In genomic region chr14:79324112-79324840, GRCm38 (mm10) we compare ENCODE assay signal across 21 mouse cellular contexts. TPM values are rescaled to one million over a fixed set of nuclear protein-coding genes. Genes with fewer than 3 reads are reported as not detected.
DNase-seq lines count a peak whose midpoint lies in the region; ATAC-seq and TF ChIP-seq lines count a peak whose summit lies in the region.
"Had no signal": no experiment of that assay in that cellular context is flagged by ENCODE, and none has a peak within 500 bp of the region (broad histone marks: within the 10 kb centered on the region; RNA-seq: fewer than 3 reads in every experiment).

No protein-coding gene starts in this region.

- H3K27me3 ChIP-seq in forebrain, embryonic 12.5 days, result no peaks in the 10 kb centered on the region
- no peaks in the 10 kb centered on the region for H3K27me3 ChIP-seq in forebrain, embryonic 15.5 days
- no peaks in the 10 kb centered on the region for H3K27me3 ChIP-seq in midbrain, embryonic 14.5 days (ENCODE audit: control insufficient read depth, insufficient read depth, low read length)
- no peaks in the 10 kb centered on the region for H3K27me3 ChIP-seq in midbrain, embryonic 10.5 days (ENCODE audit: low read depth, poor library complexity, severe bottlenecking)
- H3K27me3 ChIP-seq in forebrain, postnatal 0 days (ENCODE audit: insufficient read depth, low read length), result no peaks in the 10 kb centered on the region
- H3K27me3 ChIP-seq: heart, embryonic 13.5 days; liver, embryonic 13.5 days; lung, embryonic 15.5 days; midbrain, embryonic 13.5 days; Patski had no signal

- intact Hi-C loops in left cerebral cortex, postnatal 10 days (cut with DNase I), result loop anchor here (5.0 kb wide), 1 partner anchor 202 kb away; no protein-coding TSS in a partner anchor

- H3K4me3 ChIP-seq in forebrain, embryonic 12.5 days (replicated peaks), result no peak overlapping the region
- H3K4me3 ChIP-seq in forebrain, embryonic 15.5 days, result no peak overlapping the region
- no peak overlapping the region for H3K4me3 ChIP-seq in midbrain, embryonic 14.5 days (replicated peaks; ENCODE audit: low read depth, low read length)
- no peak overlapping the region for H3K4me3 ChIP-seq in midbrain, embryonic 10.5 days
- H3K4me3 ChIP-seq in forebrain, postnatal 0 days (ENCODE audit: low read depth, low read length), result no peak overlapping the region
- H3K4me3 ChIP-seq: heart, adult 2 months; heart, embryonic 13.5 days; liver, embryonic 13.5 days; lung, embryonic 15.5 days; midbrain, embryonic 13.5 days; myocyte had no signal

- H3K4me2 ChIP-seq in forebrain, embryonic 12.5 days, result no peak overlapping the region
- no peak overlapping the region for H3K4me2 ChIP-seq in forebrain, embryonic 15.5 days (replicated peaks)
- H3K4me2 ChIP-seq in midbrain, embryonic 14.5 days (ENCODE audit: low read length), result no peak overlapping the region
- H3K4me2 ChIP-seq in forebrain, postnatal 0 days (ENCODE audit: low read depth), result no peak overlapping the region
- H3K4me2 ChIP-seq: heart, embryonic 13.5 days; liver, embryonic 13.5 days; lung, embryonic 15.5 days; midbrain, embryonic 13.5 days had no signal

- no peaks in the 10 kb centered on the region for H3K9me3 ChIP-seq in forebrain, embryonic 12.5 days
- H3K9me3 ChIP-seq in forebrain, embryonic 15.5 days, result no peaks in the 10 kb centered on the region
- H3K9me3 ChIP-seq in midbrain, embryonic 14.5 days (ENCODE audit: control insufficient read depth, low read length), result no peaks in the 10 kb centered on the region
- no peaks in the 10 kb centered on the region for H3K9me3 ChIP-seq in midbrain, embryonic 10.5 days (replicated peaks)
- no peaks in the 10 kb centered on the region for H3K9me3 ChIP-seq in forebrain, postnatal 0 days (ENCODE audit: low read length)
- H3K9me3 ChIP-seq: heart, embryonic 13.5 days; liver, embryonic 13.5 days; lung, embryonic 15.5 days; midbrain, embryonic 13.5 days had no signal

- H3K36me3 ChIP-seq in forebrain, embryonic 12.5 days (replicated peaks), result no peaks in the 10 kb centered on the region
- H3K36me3 ChIP-seq in forebrain, embryonic 15.5 days, result no peaks in the 10 kb centered on the region
- no peaks in the 10 kb centered on the region for H3K36me3 ChIP-seq in midbrain, embryonic 14.5 days (ENCODE audit: control insufficient read depth, insufficient read depth, low read length)
- H3K36me3 ChIP-seq in midbrain, embryonic 10.5 days, result no peaks in the 10 kb centered on the region
- no peaks in the 10 kb centered on the region for H3K36me3 ChIP-seq in forebrain, postnatal 0 days (ENCODE audit: insufficient read depth)
- H3K36me3 ChIP-seq: heart, embryonic 13.5 days; liver, embryonic 13.5 days; lung, embryonic 15.5 days; midbrain, embryonic 13.5 days had no signal

- DNase-seq in left cerebral cortex, postnatal 10 days (ENCODE audit: extremely low spot score in 1 of 2, low spot score in 2 of 2), result peak; percentile 22 to 31
- DNase-seq in left cerebral cortex, adult 18-20 months (ENCODE audit: low spot score in 2 of 2), result no peak
- peak; percentile 45 for DNase-seq in midbrain, embryonic 14.5 days
- no peak for DNase-seq in midbrain, embryonic 10.5 days (ENCODE audit: low spot score)
- no peak for DNase-seq in forebrain, postnatal 0 days
- no peak for DNase-seq in adrenal gland, postnatal 10 days
- DNase-seq: cerebellum, adult 11-12 months; gastrocnemius, postnatal 14 days; heart, adult 2 months; heart, postnatal 14 days; kidney, adult 11 months; kidney, postnatal 4 days; liver, embryonic 13.5 days; spleen, adult 18-20 months had no signal

- peaks cover 8% of the 10 kb centered on the region for H3K4me1 ChIP-seq in forebrain, embryonic 12.5 days
- peaks cover 5% of the 10 kb centered on the region; the same call in 1 of the 2 replicates for H3K4me1 ChIP-seq in forebrain, embryonic 15.5 days
- 0 out of 2 replicates have a peak, but pooled peaks cover 2% of the 10 kb centered on the region for H3K4me1 ChIP-seq in midbrain, embryonic 14.5 days (ENCODE audit: control insufficient read depth, insufficient read depth, low read length)
- H3K4me1 ChIP-seq in midbrain, embryonic 10.5 days, result 0 out of 2 replicates have a peak, but pooled peaks cover 3% of the 10 kb centered on the region
- no peaks in the 10 kb centered on the region for H3K4me1 ChIP-seq in forebrain, postnatal 0 days (ENCODE audit: insufficient read depth)
- H3K4me1 ChIP-seq: midbrain, embryonic 13.5 days had no signal

- TF ChIP-seq CTCF in forebrain, postnatal 0 days (IDR thresholded peaks at IDR 0.05; ENCODE audit: low read depth), result no peak

- no peak overlapping the region for H3K9ac ChIP-seq in forebrain, embryonic 12.5 days
- H3K9ac ChIP-seq in forebrain, embryonic 15.5 days (replicated peaks), result no peak overlapping the region
- H3K9ac ChIP-seq in midbrain, embryonic 14.5 days (replicated peaks; ENCODE audit: low read length), result no peak overlapping the region
- no peak overlapping the region for H3K9ac ChIP-seq in forebrain, postnatal 0 days
- H3K9ac ChIP-seq: heart, embryonic 13.5 days; liver, embryonic 13.5 days; lung, embryonic 15.5 days; midbrain, embryonic 13.5 days had no signal

- H3K27ac ChIP-seq in forebrain, embryonic 12.5 days, result peak overlapping the region; percentile 50; the same call in 1 of the 2 replicates
- no peak overlapping the region for H3K27ac ChIP-seq in forebrain, embryonic 15.5 days (replicated peaks)
- H3K27ac ChIP-seq in midbrain, embryonic 14.5 days (replicated peaks; ENCODE audit: low read depth, low read length), result no peak overlapping the region
- no peak overlapping the region for H3K27ac ChIP-seq in midbrain, embryonic 10.5 days (replicated peaks)
- H3K27ac ChIP-seq in forebrain, postnatal 0 days (ENCODE audit: low read depth, low read length), result no peak overlapping the region; the same call in 1 of the 2 replicates
- H3K27ac ChIP-seq: heart, adult 2 months; heart, embryonic 13.5 days; liver, embryonic 13.5 days; lung, embryonic 15.5 days; midbrain, embryonic 13.5 days had no signal

- ATAC-seq in forebrain, embryonic 12.5 days (ENCODE audit: low FRiP score), result no peak
- no peak; the same call in 1 of the 2 replicates for ATAC-seq in forebrain, embryonic 15.5 days (replicated peaks)
- ATAC-seq in midbrain, embryonic 14.5 days (ENCODE audit: low FRiP score, low TSS enrichment), result no peak
- ATAC-seq in forebrain, postnatal 0 days, result peak; percentile 29; the same call in 1 of the 2 replicates
- ATAC-seq: midbrain, embryonic 13.5 days; Patski had no signal

- WGBS in forebrain, embryonic 12.5 days, result 71% methylated on average over 10 of the region's 10 CpGs
- WGBS in forebrain, embryonic 15.5 days, result 60% methylated on average over 10 of the region's 10 CpGs
- WGBS in midbrain, embryonic 14.5 days, result 82% methylated on average over 10 of the region's 10 CpGs
- WGBS in midbrain, embryonic 10.5 days, result 83% methylated on average over 10 of the region's 10 CpGs
- 48% methylated on average over 10 of the region's 10 CpGs for WGBS in forebrain, postnatal 0 days

RNA-seq across cellular contexts. Expression of gene Rgcc, which starts 22.8 kb away (rescaled TPM):
- polyA plus RNA-seq in forebrain, embryonic 12.5 days (2016; fragmentation: Nextera tagmentation; extraction: Ambion mirVana), result 70.2 and 86.8 TPM in 2 replicates
- 67.3 and 68.3 TPM in 2 replicates for polyA plus RNA-seq in forebrain, embryonic 15.5 days (2015; fragmentation: Nextera tagmentation; extraction: Ambion mirVana)
- total RNA-seq in left cerebral cortex, postnatal 10 days (2021), result 10 to 100 TPM; 36.9 to 37.9 TPM
- 10 to 100 TPM; 29.7 to 33.7 TPM for total RNA-seq in left cerebral cortex, adult 18-20 months (2021)
- 19.9 and 25.0 TPM in 2 replicates for polyA plus RNA-seq in midbrain, embryonic 14.5 days (2014; fragmentation: Nextera tagmentation; extraction: Ambion mirVana)
- 16.1 and 18.7 TPM in 2 replicates for polyA plus RNA-seq in midbrain, embryonic 10.5 days (2016; fragmentation: Nextera tagmentation; extraction: Ambion mirVana)
- total RNA-seq in forebrain, postnatal 0 days (2014; rRNA removed), result 33.3 and 55.5 TPM in 2 replicates
- polyA plus RNA-seq in forebrain, postnatal 0 days (2015; fragmentation: Nextera tagmentation; extraction: Ambion mirVana), result 31.2 and 33.9 TPM in 2 replicates
- 100 to 1,000 TPM; 154 to 227 TPM for total RNA-seq in adrenal gland, postnatal 10 days (2021)

Comparison
In these comparisons a context has a peak if more than half of its experiments do, and no peak if none do; other contexts are left out.
1. DNase-seq: peak in left cerebral cortex, postnatal 10 days (2 of 2) and midbrain, embryonic 14.5 days (single experiment); none in left cerebral cortex, adult 18-20 months (0 of 2), midbrain, embryonic 10.5 days (single experiment), forebrain, postnatal 0 days (single experiment) and adrenal gland, postnatal 10 days (single experiment).